Mouse (Mus musculus) megakaryocyte, embryonic 14.5 days (primary cell): Measurements from ENCODE around the gene Mex3a.

Experiments used
- FLI1 ChIP-seq: IDR thresholded peaks from 2 replicates; pipeline ENCODE4 v1.6.1; 2012; ENCODE audit warnings: low read length, inconsistent platforms, mixed read lengths
- GATA1 ChIP-seq: IDR thresholded peaks from 3 replicates; pipeline ENCODE4 v1.6.1; 2012; ENCODE audit warnings: mixed read lengths, low read length, inconsistent platforms, borderline replicate concordance

- TF ChIP-seq FLI1 (no peak), GATA1 (no peak)
Measured at GRCm38 (mm10) chr3:88483141-88483540, 49.1 kb upstream of the Mex3a start.
